Mouse (Mus musculus) liver, postnatal 0 days (tissue): ENCODE results near the gene Trpm4. TPM values are rescaled to one million over a fixed set of nuclear protein-coding genes. Genes with fewer than 3 reads are reported as not detected.

Experiments used
- ATAC-seq: fragments of 200-750 bp; cut with Nextera tagmentation; 2 replicates; pipeline ENCODE4 v1.8.0; 2017; ENCODE audit warnings: mild to moderate bottlenecking, moderate library complexity
- DNase-seq: peaks from one replicate; pipeline ENCODE4 v3.0.0-alpha.2; 2016
- H3K27ac ChIP-seq: fragments of 300-500 bp; sonication (generic); 2 replicates; pipeline ENCODE4 v1.5.1; 2014; ENCODE audit warnings: antibody characterized with exemption, moderate library complexity, mild to moderate bottlenecking, low read depth
- H3K27me3 ChIP-seq: fragments of 300-500 bp; sonication (generic); 2 replicates; pipeline ENCODE4 v1.6.1; 2014; ENCODE audit warnings: low read length, control low read depth, mixed read lengths; ENCODE audit not compliant: insufficient read depth
- H3K36me3 ChIP-seq: fragments of 300-500 bp; sonication (generic); replicated peaks from 2 replicates; pipeline ENCODE4 v1.6.1; 2014; ENCODE audit warnings: mild to moderate bottlenecking, control low read depth, low read length, moderate library complexity, mixed read lengths; ENCODE audit not compliant: insufficient read depth
- H3K4me1 ChIP-seq: fragments of 300-500 bp; sonication (generic); 2 replicates; pipeline ENCODE4 v1.6.1; 2014; ENCODE audit warnings: antibody characterized with exemption, mild to moderate bottlenecking, control low read depth; ENCODE audit not compliant: insufficient read depth
- H3K4me2 ChIP-seq: fragments of 300-500 bp; sonication (generic); 2 replicates; pipeline ENCODE4 v1.6.1; 2014; ENCODE audit warnings: low read depth, mild to moderate bottlenecking, low read length, moderate library complexity, mixed read lengths
- H3K4me3 ChIP-seq: fragments of 300-500 bp; sonication (generic); 2 replicates; pipeline ENCODE4 v1.5.1; 2014; ENCODE audit warnings: low read depth, low read length
- H3K9ac ChIP-seq: fragments of 300-500 bp; sonication (generic); replicated peaks from 2 replicates; pipeline ENCODE4 v1.6.1; 2014; ENCODE audit warnings: mild to moderate bottlenecking, moderate library complexity
- H3K9me3 ChIP-seq: fragments of 300-500 bp; sonication (generic); 2 replicates; pipeline ENCODE4 v1.6.1; 2016; ENCODE audit warnings: mild to moderate bottlenecking, control low read depth, low read length, mixed read lengths
- CTCF ChIP-seq: sonication (generic); IDR thresholded peaks from 2 replicates; pipeline ENCODE4 v1.5.1; 2016; ENCODE audit warnings: antibody characterized with exemption, low read depth
- EP300 ChIP-seq: IDR thresholded peaks from 2 replicates; pipeline ENCODE4 v1.6.1; 2016; ENCODE audit warnings: antibody characterized with exemption, low read depth, mild to moderate bottlenecking
- WGBS: fragments of 180-500 bp; shearing (Covaris S2); extraction: QIAGEN DNeasy Blood & Tissue Kit; methylation state at CpG from one replicate; pipeline ENCODE4 v1.1.7; 2014; ENCODE audit not compliant: insufficient replicate concordance; 5-methylcytosine and 5-hydroxymethylcytosine counted together
- polyA plus RNA-seq: library from polyadenylated mRNA; unstranded; fragments of >200 nt; fragmentation: Nextera tagmentation; extraction: Ambion mirVana; gene quantifications from 2 replicates; pipeline ENCODE4 v1.2.1, GENCODE M21; 2015

Gene Trpm4
- polyA plus RNA-seq, 1 experiment from 2014 or later, result 6.9 TPM

DNA sequence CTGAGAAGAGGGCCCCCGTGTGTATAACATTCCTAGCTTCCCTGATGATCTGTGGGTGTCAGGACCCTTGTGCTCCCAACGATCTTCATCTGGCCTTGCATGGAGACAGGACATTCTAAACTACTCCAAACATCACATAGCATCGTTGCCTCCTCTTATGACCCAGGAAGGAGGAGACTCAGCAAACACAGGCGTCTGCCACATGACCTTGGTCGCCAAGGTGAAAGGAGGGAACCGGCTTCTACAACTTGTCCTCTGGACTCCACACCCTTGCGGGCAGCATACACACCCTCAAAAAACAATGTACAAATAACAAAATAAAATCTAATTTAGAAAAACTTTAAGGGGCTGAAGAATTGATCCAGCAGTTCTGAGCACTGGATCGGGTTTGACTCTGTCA is 21.6 kb downstream of the Trpm4 start:
- H3K4me2 ChIP-seq, result no peak overlapping the region
- no peaks in the 10 kb centered on the region for H3K9me3 ChIP-seq
- no peaks in the 10 kb centered on the region for H3K27me3 ChIP-seq
- no peak for TF ChIP-seq CTCF
- no peak for TF ChIP-seq EP300
- no peak overlapping the region for H3K4me3 ChIP-seq
- WGBS, result 56% methylated on average over 8 of the region's 8 CpGs
- no peaks in the 10 kb centered on the region for H3K4me1 ChIP-seq
- ATAC-seq (no peak), DNase-seq (no peak)
- H3K27ac ChIP-seq, result no peak overlapping the region
- H3K36me3 ChIP-seq, result no peaks in the 10 kb centered on the region
- H3K9ac ChIP-seq, result no peak overlapping the region

DNA sequence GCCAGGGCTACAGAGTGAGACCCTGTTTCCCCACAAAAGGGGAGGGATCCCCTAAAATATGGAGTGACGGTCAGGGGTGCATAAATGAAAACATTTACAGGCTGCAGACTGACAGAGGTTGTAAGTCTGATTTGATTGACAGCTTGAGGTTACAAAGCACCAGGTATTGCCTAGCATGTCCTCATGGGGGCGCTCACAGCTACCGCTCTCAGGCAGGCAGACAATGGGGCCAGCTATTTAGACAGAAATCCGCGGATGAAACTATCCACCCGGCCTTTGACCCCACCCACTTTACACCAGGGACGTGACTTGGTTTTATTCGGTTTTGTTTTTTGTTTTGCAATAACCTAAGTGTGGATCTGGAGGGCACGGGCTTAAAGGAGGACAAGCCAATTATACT is 24.1 kb downstream of the Trpm4 start:
- ATAC-seq, result 0 out of 2 replicates have a peak, but pooled peaks have one; percentile 34
- Histone ChIP-seq H3K9ac (no peak overlapping the region), H3K27me3 (no peaks in the 10 kb centered on the region), H3K4me2 (no peak overlapping the region), H3K4me3 (no peak overlapping the region), H3K27ac (no peak overlapping the region), H3K9me3 (no peaks in the 10 kb centered on the region), H3K36me3 (no peaks in the 10 kb centered on the region), H3K4me1 (no peaks in the 10 kb centered on the region)
- TF ChIP-seq EP300, result no peak
- peak; percentile 73 for TF ChIP-seq CTCF
- DNase-seq, result peak; percentile 70
- WGBS, result 16% methylated on average over 9 of the region's 9 CpGs

DNA sequence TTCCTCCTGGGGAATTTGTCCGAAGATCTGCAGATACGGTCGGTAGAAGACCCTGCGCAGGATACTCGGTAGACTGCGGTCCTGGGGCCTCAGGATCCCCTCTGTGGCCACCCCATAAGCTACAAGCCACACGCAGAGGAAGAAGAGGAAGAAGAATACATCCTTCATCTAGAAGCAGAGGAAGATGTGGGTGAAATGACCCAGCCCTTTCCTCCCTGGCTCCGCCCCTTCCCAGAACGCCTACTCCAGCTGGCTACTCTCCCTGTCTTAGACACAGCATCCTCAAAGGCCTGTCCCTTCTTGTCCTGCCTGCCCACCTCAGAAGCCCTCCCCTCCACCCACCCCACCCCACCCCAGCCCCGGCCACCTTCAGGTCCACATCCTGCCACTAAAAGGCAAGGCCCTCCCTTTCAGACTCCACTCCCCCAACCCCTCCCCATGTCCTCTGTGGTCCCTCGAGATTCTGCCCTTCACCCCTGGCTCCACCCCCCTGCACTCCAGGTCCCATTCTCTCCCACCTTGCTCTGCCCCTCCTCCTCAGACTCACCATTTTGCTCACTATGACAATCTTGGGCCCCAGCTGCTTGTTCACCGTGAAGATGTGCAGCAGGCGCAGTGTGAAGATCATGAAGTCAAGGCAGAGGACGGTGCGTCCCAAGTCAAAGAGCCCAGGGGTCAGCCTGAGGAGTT is 24.9 kb downstream of the Trpm4 start:
- H3K4me1 ChIP-seq, result no peaks in the 10 kb centered on the region
- H3K27ac ChIP-seq, result no peak overlapping the region
- no peak for DNase-seq
- H3K4me3 ChIP-seq, result no peak overlapping the region
- no peak overlapping the region for H3K9ac ChIP-seq
- TF ChIP-seq EP300, result no peak
- no peak for TF ChIP-seq CTCF
- no peaks in the 10 kb centered on the region for H3K27me3 ChIP-seq
- no peaks in the 10 kb centered on the region for H3K36me3 ChIP-seq
- H3K9me3 ChIP-seq, result no peaks in the 10 kb centered on the region
- ATAC-seq, result no peak
- 34% methylated on average over 15 of the region's 15 CpGs for whole genome bisulfite sequencing
- H3K4me2 ChIP-seq, result no peak overlapping the region

DNA sequence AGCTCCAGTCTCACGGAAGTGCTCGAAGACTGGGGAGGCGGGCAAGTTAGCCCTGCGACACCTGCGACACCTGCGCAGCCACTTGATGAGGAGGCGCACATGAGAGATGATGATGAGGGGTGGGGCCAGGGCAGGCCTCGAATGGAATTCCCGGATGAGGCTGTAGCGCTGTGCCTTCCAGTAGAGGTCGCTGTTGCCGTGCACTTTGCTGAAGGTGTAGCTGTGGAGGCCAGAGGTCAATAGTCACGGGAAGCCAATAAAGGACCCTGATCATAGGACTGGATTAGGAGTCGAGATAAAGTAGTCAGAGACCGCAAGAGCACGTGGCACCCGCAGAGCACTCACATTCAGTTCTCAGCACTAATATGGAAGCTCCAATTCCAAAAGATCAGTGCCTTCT is 28.3 kb downstream of the Trpm4 start:
- TF ChIP-seq EP300 (no peak), CTCF (peak; percentile 87)
- no peak overlapping the region for H3K4me3 ChIP-seq

DNA sequence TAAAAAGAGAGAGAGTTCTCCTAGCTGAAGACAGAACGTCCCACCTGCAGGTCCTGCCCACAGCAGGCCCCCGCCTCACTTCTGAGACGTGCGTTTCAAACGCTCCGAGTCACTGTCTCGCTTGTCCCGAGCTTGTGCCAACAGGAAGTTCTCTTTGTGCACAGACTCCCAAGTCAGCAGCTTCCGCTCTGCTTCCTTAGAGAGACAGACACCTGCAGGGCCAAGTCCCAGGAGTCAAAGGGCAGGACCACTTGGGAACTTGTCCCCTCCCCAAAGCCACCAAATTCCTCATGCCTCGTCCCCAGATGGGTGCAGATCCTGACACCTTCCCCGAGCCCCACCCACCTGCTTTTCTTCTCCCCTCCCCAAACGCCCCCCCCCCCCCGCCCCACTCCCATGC is 28.7 kb downstream of the Trpm4 start:
- TF ChIP-seq EP300 (no peak), CTCF (no peak)
- no peaks in the 10 kb centered on the region for H3K36me3 ChIP-seq
- H3K9me3 ChIP-seq, result no peaks in the 10 kb centered on the region
- H3K27me3 ChIP-seq, result 0 out of 2 replicates have a peak, but pooled peaks cover 3% of the 10 kb centered on the region
- H3K27ac ChIP-seq, result no peak overlapping the region
- DNase-seq (no peak), ATAC-seq (no peak)
- H3K4me3 ChIP-seq, result no peak overlapping the region
- WGBS, result 38% methylated on average over 10 of the region's 13 CpGs
- H3K4me2 ChIP-seq, result peak overlapping the region; percentile 24; the same call in 1 of the 2 replicates
- no peak overlapping the region for H3K9ac ChIP-seq
- no peaks in the 10 kb centered on the region for H3K4me1 ChIP-seq

More for the DNA sequence above, 28.3 kb downstream of the Trpm4 start:
- Histone ChIP-seq H3K9me3 (no peaks in the 10 kb centered on the region), H3K9ac (no peak overlapping the region), H3K4me1 (no peaks in the 10 kb centered on the region), H3K4me2 (peak overlapping the region; percentile 24; the same call in 1 of the 2 replicates), H3K27me3 (0 out of 2 replicates have a peak, but pooled peaks cover 3% of the 10 kb centered on the region), H3K27ac (no peak overlapping the region), H3K36me3 (no peaks in the 10 kb centered on the region)
- WGBS, result 9% methylated on average over 17 of the region's 17 CpGs
- DNase-seq (peak; percentile 82), ATAC-seq (peak; percentile 83)

DNA sequence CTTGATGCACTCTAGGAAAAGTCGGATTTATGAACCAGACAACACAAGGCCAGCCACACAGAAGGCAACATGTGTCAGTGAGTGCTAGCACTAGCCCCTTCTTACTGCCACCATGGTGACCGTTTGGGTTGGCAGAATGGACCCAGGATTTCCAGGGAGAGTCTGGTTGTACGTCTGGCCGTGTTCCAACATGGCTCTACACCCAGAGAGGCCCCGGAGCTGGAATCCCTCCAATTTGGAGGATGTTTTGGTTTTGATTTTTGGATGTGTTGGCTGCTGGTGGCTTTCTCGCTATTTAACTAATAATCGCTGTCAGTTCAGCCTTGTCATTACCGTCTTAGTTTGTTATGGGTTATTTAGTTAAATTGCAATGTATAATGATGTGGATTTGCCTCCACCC is 31.0 kb downstream of the Trpm4 start:
- WGBS, result 74% methylated on average over 8 of the region's 8 CpGs
- no peak overlapping the region for H3K9ac ChIP-seq
- H3K36me3 ChIP-seq, result no peaks in the 10 kb centered on the region
- DNase-seq (no peak), ATAC-seq (no peak)
- no peaks in the 10 kb centered on the region for H3K9me3 ChIP-seq
- no peak overlapping the region for H3K27ac ChIP-seq
- H3K27me3 ChIP-seq, result 0 out of 2 replicates have a peak, but pooled peaks cover 3% of the 10 kb centered on the region
- TF ChIP-seq CTCF, result no peak
- no peak for TF ChIP-seq EP300
- H3K4me3 ChIP-seq, result no peak overlapping the region
- H3K4me2 ChIP-seq, result no peak overlapping the region
- H3K4me1 ChIP-seq, result 0 out of 2 replicates have a peak, but pooled peaks cover 2% of the 10 kb centered on the region
